Mouse (Mus musculus) NIH3T3 (cell line): ENCODE measurements around the gene Srgap1.

Experiments used
- DNase-seq: peaks from one replicate; pipeline ENCODE4 v3.0.0-alpha.2; 2012; ENCODE audit warnings: low read depth

Gene Srgap1

GRCm38 (mm10) chr10:121962053-121962452 is 85.1 kb downstream of the Srgap1 start:
- no peak for DNase-seq

GRCm38 (mm10) chr10:121961121-121961893 is 85.8 kb downstream of the Srgap1 start:
- peak; percentile 58 for DNase-seq

- DNase-seq: no peak
These were observed 88.4 kb downstream of the Srgap1 start for GRCm38 (mm10) chr10:121958741-121959140.

- DNase-seq: no peak
These were observed 90.6 kb downstream of the Srgap1 start for GRCm38 (mm10) chr10:121956505-121956904.

- no peak for DNase-seq
These were observed 91.4 kb downstream of the Srgap1 start for GRCm38 (mm10) chr10:121955730-121956129.

GRCm38 (mm10) chr10:121954877-121955276 is 92.2 kb downstream of the Srgap1 start:
- no peak for DNase-seq

GRCm38 (mm10) chr10:121953041-121953440 is 94.1 kb downstream of the Srgap1 start:
- no peak for DNase-seq

- peak; percentile 42 for DNase-seq
These were observed 100.9 kb downstream of the Srgap1 start for GRCm38 (mm10) chr10:121946173-121946572.

GRCm38 (mm10) chr10:121931909-121932308 is 115.2 kb downstream of the Srgap1 start:
- DNase-seq: no peak

GRCm38 (mm10) chr10:121926094-121926493 is 121.0 kb downstream of the Srgap1 start:
- no peak for DNase-seq

GRCm38 (mm10) chr10:121919016-121919415 is 128.1 kb downstream of the Srgap1 start:
- DNase-seq: no peak

GRCm38 (mm10) chr10:121918579-121918978 is 128.5 kb downstream of the Srgap1 start:
- no peak for DNase-seq

- DNase-seq: no peak
These were observed 131.6 kb downstream of the Srgap1 start for GRCm38 (mm10) chr10:121915530-121915929.

- peak; percentile 93 for DNase-seq
These were observed 143.0 kb downstream of the Srgap1 start for GRCm38 (mm10) chr10:121904137-121904536.

GRCm38 (mm10) chr10:121902651-121903050 is 144.5 kb downstream of the Srgap1 start:
- DNase-seq: peak; percentile 88

GRCm38 (mm10) chr10:121900772-121901171 is 146.3 kb downstream of the Srgap1 start:
- no peak for DNase-seq

- DNase-seq: no peak
These were observed 147.4 kb downstream of the Srgap1 start for GRCm38 (mm10) chr10:121899706-121900105.

- DNase-seq: no peak
These were observed 149.2 kb downstream of the Srgap1 start for GRCm38 (mm10) chr10:121897835-121898370.

- no peak for DNase-seq
These were observed 155.6 kb downstream of the Srgap1 start for GRCm38 (mm10) chr10:121891390-121892067.

GRCm38 (mm10) chr10:121890061-121890460 is 157.1 kb downstream of the Srgap1 start:
- peak; percentile 54 for DNase-seq

GRCm38 (mm10) chr10:121886805-121887204 is 160.3 kb downstream of the Srgap1 start:
- DNase-seq: no peak

- no peak for DNase-seq
These were observed 161.4 kb downstream of the Srgap1 start for GRCm38 (mm10) chr10:121885512-121886218.
